Mouse (Mus musculus): ENCODE results near the gene Stk11.

Stk11 gene

DNA sequence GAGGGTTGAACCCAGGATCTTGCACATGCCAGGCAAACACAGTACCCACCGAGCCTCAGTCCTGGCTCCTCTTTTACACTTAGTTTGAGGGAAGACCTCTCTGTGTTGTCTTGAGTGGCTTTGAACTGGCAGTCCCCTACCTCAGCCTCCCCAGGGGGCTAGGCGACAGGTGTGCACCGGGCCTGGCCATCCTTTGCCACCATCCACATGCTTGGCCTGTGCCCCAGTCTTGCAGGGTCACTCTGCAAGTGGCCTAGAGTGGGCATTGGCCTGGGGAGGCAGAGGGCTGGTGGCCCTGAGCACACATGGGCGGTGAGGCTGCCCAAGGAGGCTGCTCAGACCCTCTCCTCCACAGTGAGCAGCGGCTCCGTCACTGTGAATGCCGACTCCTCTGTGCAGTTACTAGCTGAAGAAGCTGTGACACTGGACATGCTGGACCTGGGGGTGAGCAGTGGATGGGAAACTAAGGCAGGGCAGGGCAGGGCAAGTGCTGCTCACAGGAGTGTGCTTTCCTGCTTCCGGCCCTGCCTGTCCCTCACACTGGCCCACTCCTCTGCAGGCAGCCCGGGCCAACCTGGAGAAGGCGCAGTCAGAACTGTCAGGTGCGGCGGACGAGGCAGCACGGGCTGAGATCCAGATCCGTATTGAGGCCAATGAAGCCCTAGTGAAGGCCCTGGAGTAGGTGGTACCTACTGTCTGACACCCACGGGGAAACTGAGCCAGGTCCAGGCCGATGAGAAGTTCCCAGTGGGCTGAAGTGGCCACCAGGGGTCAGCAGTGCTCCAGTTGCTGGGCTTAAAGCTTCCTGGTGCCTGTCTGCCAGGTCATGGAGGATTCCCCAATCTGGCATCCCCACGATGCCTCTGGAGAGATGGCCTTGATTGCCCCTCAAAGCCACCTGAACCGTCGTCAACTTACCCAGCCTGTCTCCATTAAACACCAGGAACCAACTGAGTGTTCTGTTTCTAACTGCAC lies 29.5 kb downstream of the Stk11 start:
- DNase-seq (ENCODE audit: low read depth): no peak

DNA sequence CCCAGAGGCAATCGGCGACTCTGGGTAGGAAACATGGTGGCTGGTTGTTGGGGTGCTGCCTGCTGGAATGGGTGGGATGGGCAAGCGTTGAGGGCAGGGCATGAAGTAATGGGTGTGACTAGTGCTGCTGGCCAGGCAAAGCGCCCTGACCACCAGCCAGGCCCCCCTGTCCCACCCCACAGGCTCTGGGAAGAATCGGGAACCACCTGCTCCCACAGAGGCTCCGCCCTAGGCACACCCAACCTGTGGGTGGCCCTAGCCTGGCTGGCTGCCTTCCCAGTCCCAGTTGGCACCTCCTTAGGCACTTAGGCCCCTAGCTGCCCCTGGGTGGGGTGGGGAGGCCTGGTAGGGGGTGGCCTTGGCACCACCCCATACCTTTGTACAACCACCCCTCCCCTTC lies 30.3 kb downstream of the Stk11 start:
- no peak for DNase-seq (ENCODE audit: low read depth)

- DNase-seq (ENCODE audit: low read depth): no peak
These were observed 31.0 kb downstream of the Stk11 start for GRCm38 (mm10) chr10:80146568-80147011.

- no peak for DNase-seq (ENCODE audit: low read depth)
These were observed 31.6 kb downstream of the Stk11 start for GRCm38 (mm10) chr10:80147146-80147718.

GRCm38 (mm10) chr10:80147719-80148601 lies 32.4 kb downstream of the Stk11 start, which contains the start of gene Midn:
Midn (plus strand) TSS chr10:80148272.
- no peak for DNase-seq (ENCODE audit: low read depth)

DNA sequence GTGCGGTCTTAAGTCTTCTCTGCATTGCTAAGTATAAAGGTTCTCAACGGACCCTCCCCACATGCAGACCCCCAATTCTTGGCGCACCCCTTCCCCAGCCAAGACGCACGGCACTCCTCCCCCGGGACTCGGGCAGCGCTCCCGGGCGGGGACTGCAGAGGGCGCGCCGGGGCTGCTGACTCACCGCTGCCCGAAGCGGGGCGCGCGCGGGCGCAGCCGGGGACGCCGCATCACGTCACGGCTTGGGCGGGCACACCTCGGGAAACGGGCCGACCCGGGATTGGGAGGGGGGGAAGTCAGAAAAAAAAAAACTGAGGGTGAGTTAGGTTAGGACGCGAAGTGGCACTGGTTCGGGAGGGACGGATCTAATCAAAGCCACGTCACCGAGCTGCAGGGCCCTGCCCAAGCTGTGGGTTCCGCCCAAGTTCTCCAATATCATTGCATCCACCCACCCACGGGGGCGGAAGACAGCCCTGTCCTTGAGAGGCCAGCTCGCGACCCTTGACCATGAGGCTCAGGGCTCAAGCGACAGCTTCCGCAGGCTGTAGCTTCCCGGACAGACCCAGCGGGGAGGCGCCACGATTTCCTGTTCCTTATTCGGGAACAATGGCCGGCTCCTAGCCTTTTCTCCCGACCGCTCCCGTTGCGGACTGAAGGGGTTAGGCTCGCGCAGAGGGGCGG lies 33.1 kb downstream of the Stk11 start:
- peak; percentile 85 for DNase-seq (ENCODE audit: low read depth)

DNA sequence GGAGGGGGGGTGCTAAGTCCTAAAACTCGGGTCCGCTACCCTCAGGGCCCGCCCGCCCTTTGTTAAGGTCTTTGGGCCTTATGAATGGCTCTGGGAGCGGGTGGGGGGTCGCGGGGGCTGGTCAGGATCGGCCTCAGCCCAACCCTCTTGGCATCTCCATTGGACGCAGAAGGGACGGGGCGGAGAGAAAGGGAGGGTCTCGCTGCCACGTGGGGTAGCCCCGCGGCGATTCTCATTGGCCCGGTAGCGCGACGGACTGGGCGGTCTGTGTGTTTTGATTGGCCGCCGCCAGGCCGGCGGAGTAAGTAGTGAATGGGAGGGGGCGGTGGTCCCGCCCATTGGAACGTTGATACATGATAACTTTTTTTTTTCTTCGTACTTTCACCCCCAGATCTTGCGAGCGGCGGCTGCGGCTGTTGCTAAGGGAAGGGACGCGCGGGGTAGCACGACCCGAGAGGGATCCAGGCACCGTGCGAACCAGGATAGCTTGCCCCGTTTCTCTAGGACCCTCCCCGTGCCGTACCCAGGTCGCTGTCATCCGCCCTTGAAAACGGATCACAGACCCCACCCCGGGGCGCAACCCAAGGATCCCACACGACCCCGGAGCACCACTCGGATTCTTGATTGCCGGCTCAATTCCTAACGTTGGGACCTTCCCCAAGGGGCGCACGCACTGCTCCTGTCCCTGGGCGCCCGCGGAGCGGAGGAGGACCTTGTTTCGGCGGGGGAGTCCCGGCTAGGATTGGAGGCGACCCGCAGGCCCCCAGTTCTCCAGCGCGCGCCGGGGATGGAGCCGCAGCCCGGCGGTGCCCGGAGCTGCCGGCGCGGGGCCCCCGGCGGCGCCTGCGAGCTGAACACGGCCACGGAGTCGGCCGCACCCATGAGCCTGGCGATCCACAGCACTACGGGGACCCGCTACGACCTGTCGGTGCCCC lies 34.0 kb downstream of the Stk11 start:
- peak; percentile 96 for DNase-seq (ENCODE audit: low read depth)

- no peak for DNase-seq (ENCODE audit: low read depth)
These were observed 34.9 kb downstream of the Stk11 start for GRCm38 (mm10) chr10:80150226-80151210.

- no peak for DNase-seq (ENCODE audit: low read depth)
These were observed 35.8 kb downstream of the Stk11 start for GRCm38 (mm10) chr10:80151211-80152034.

GRCm38 (mm10) chr10:80152071-80152872 lies 36.7 kb downstream of the Stk11 start:
- DNase-seq (ENCODE audit: low read depth): no peak

- no peak for DNase-seq (ENCODE audit: low read depth)
These were observed 37.3 kb downstream of the Stk11 start for GRCm38 (mm10) chr10:80152873-80153260.

- no peak for DNase-seq (ENCODE audit: low read depth)
These were observed 38.1 kb downstream of the Stk11 start for GRCm38 (mm10) chr10:80153713-80154112.

DNA sequence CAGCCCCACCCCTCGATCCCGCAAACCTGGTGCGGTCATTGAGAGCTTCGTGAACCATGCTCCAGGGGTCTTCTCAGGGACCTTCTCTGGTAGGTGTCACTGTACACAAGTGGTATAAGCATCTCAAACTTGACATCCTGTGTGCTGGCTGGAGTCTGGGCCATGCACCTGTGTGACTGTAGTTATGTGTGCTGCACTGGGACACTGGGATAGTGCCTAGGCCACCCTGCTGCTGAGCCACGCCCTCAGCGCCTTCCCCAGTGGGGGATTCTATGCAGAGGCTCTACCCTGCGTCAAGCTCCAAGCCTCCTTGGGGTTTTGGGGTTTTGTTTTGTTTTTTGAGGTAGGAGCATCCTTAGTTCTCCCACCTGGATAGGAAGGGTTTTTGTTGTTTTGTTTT lies 38.8 kb downstream of the Stk11 start:
- DNase-seq (ENCODE audit: low read depth): no peak

- DNase-seq (ENCODE audit: low read depth): no peak
These were observed 39.7 kb downstream of the Stk11 start for GRCm38 (mm10) chr10:80155277-80155676.

- DNase-seq (ENCODE audit: low read depth): no peak
These were observed 40.6 kb downstream of the Stk11 start for GRCm38 (mm10) chr10:80156002-80156751.

- no peak for DNase-seq (ENCODE audit: low read depth)
These were observed 41.1 kb downstream of the Stk11 start for GRCm38 (mm10) chr10:80156752-80157053.
